Mouse (Mus musculus) megakaryocyte-erythroid progenitor cell, adult 5 weeks (primary cell): ENCODE measurements around the gene Pcdh20. TPM values are rescaled to one million over a fixed set of nuclear protein-coding genes. Genes with fewer than 3 reads are reported as not detected.

Experiments
- polyA plus RNA-seq: library from polyadenylated mRNA; stranded (reverse); fragments of >175 nt; gene quantifications from 2 replicates; pipeline ENCODE4 v1.2.3, GENCODE M21; 2012

Pcdh20 gene
- polyA plus RNA-seq, result not detected in 2 replicates

DNA sequence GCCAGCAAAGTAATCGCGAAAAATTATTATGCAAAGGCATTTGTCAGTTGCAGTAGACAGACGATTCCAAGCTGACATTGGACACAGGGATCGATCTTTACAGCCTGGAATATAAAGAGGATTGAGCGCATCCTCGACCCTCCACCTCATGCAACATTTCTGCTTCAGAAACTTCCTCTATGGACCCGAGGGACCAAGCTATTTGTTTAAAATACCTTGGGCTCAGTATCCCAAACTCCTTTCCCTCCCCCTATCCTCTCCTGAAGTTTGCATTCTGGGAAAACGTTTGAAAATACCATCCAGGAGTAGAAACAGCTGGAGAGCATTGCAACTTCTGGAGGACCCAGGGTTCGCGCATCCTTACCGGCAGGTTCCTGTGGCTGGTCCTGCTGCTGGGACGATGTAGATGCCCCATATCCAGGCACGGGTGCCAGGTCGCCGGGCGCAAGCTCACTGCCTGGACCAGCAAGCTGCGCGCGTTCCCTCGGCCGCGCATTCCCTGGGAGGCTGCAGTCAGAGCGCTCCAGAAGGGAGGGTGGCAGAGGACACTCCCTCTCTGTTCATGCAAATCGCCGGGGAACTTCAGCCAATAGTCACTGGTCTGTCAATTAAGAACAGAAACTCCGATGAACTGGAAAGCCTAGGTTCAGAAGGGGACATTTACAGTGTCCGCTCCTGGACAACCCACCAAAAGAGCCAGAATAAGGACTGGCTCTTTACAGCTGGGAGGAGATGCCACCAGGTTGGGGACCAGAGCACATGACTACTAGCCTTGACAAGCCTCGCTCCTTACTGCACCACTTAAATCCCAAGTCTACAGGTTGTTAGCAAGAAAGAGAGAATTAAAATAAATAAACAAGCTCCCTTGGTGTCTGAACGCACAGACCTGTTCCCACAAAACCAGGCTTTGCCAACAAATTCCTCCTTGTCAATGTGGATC is at the start of gene Pcdh20:
Gene Pcdh20, minus strand, starts transcription at position 902 of the 940 bp plus-strand sequence.

